Mouse (Mus musculus) liver, embryonic 12.5 days (tissue): ENCODE data around the gene B3gat1. TPM values are rescaled to one million over a fixed set of nuclear protein-coding genes. Genes with fewer than 3 reads are reported as not detected.

ENCODE experiments used
- ATAC-seq: fragments of 200-750 bp; cut with Nextera tagmentation; 2 replicates; pipeline ENCODE4 v1.8.0; 2017; ENCODE audit warnings: moderate number of reproducible peaks, mild to moderate bottlenecking, moderate library complexity
- H3K27ac ChIP-seq: fragments of 300-500 bp; sonication (generic); 2 replicates; pipeline ENCODE4 v1.5.1; 2016; ENCODE audit warnings: mild to moderate bottlenecking
- H3K27me3 ChIP-seq: fragments of 300-500 bp; sonication (generic); replicated peaks from 2 replicates; pipeline ENCODE4 v1.6.1; 2016; ENCODE audit warnings: mild to moderate bottlenecking, moderate library complexity
- H3K36me3 ChIP-seq: fragments of 300-500 bp; sonication (generic); 2 replicates; pipeline ENCODE4 v1.6.1; 2016; ENCODE audit warnings: mild to moderate bottlenecking, moderate library complexity
- H3K4me1 ChIP-seq: fragments of 300-500 bp; sonication (generic); 2 replicates; pipeline ENCODE4 v1.6.1; 2016
- H3K4me2 ChIP-seq: fragments of 300-500 bp; sonication (generic); 2 replicates; pipeline ENCODE4 v1.6.1; 2016; ENCODE audit warnings: mild to moderate bottlenecking, moderate library complexity
- H3K4me3 ChIP-seq: fragments of 300-500 bp; sonication (generic); 2 replicates; pipeline ENCODE4 v1.5.1; 2016; ENCODE audit warnings: mild to moderate bottlenecking, moderate library complexity
- H3K9ac ChIP-seq: fragments of 300-500 bp; sonication (generic); 2 replicates; pipeline ENCODE4 v1.6.1; 2016; ENCODE audit warnings: mild to moderate bottlenecking, moderate library complexity
- H3K9me3 ChIP-seq: fragments of 300-500 bp; sonication (generic); replicated peaks from 2 replicates; pipeline ENCODE4 v1.6.1; 2016; ENCODE audit warnings: mild to moderate bottlenecking, moderate library complexity
- WGBS: fragments of 180-500 bp; shearing (Covaris S2); methylation state at CpG from one replicate; pipeline ENCODE4 v1.1.7; 2016; ENCODE audit not compliant: insufficient replicate concordance; 5-methylcytosine and 5-hydroxymethylcytosine counted together
- polyA plus RNA-seq: library from polyadenylated mRNA; unstranded; fragments of >200 nt; fragmentation: Nextera tagmentation; extraction: Ambion mirVana; gene quantifications from 2 replicates; pipeline ENCODE4 v1.2.1, GENCODE M21; 2016

B3gat1 gene
- not detected in 2 replicates for polyA plus RNA-seq

GRCm38 (mm10) chr9:26733206-26733891, at the start of gene B3gat1:
Gene B3gat1 (plus strand): TSS chr9:26733728.
- no peak for ATAC-seq
- Histone ChIP-seq H3K27me3 (peaks cover 50% of the 10 kb centered on the region), H3K4me2 (peak within 1 kb of the TSS; percentile 51), H3K27ac (no peak within 1 kb of the TSS), H3K9ac (no peak within 1 kb of the TSS), H3K4me1 (no peaks in the 10 kb centered on the region), H3K4me3 (peak within 1 kb of the TSS; percentile 38), H3K36me3 (no peaks in the 10 kb centered on the region), H3K9me3 (no peaks in the 10 kb centered on the region)
- 3% methylated on average over 57 of the region's 65 CpGs for WGBS

DNA sequence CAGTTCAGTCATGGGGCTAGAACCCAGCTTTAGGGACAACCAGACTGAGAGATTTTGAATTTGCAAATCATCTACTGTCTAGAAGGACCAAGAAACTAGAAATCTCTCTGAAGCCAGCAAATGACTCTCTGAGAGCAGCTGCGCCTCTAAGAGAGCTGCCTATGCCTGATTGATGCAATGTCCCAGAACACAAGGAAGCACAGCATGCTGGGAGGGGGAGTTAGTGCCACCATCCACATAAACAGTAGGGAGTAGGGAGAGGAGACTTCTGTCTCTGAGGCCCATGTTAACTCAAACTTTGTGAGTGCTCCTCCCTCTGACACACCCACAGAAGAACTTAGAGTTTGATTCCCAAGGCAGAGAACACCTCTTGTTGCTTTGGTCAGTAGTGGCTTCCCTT, 44.4 kb upstream of the B3gat1 start:
- Histone ChIP-seq H3K27me3 (no peaks in the 10 kb centered on the region), H3K4me2 (no peak overlapping the region), H3K27ac (no peak overlapping the region), H3K9ac (no peak overlapping the region), H3K9me3 (no peaks in the 10 kb centered on the region), H3K4me3 (no peak overlapping the region), H3K36me3 (no peaks in the 10 kb centered on the region), H3K4me1 (no peaks in the 10 kb centered on the region)
- 33% methylated on average over 1 of the region's 1 CpGs for WGBS
- ATAC-seq: no peak

- Histone ChIP-seq H3K9me3 (no peaks in the 10 kb centered on the region), H3K4me1 (no peaks in the 10 kb centered on the region), H3K4me3 (no peak overlapping the region), H3K4me2 (no peak overlapping the region), H3K36me3 (no peaks in the 10 kb centered on the region), H3K27me3 (no peaks in the 10 kb centered on the region), H3K27ac (no peak overlapping the region), H3K9ac (no peak overlapping the region)
- no peak for ATAC-seq
- WGBS: 47% methylated on average over 7 of the region's 7 CpGs
These were observed 43.4 kb upstream of the B3gat1 start for GRCm38 (mm10) chr9:26689956-26690698.

DNA sequence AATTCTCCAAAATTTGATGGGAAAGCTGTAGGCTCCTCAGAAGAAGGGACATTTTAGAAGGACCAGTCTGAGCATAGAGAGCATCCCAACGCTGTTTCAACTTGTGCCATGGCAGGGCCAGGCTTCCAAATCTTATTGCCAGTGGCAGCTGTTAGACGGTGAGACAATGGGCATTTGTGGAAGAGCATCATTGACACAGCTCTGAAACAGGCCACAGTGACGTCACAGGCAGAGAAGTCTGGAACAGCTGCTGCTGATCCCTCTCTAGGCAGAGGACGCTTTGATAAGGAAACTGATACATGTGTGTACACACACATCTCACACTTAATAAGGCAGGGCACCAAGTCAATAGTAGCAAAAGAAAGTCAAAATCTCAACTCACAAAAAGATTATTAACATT, 40.9 kb upstream of the B3gat1 start:
- Histone ChIP-seq H3K36me3 (no peaks in the 10 kb centered on the region), H3K4me3 (no peak overlapping the region), H3K9me3 (no peaks in the 10 kb centered on the region), H3K9ac (no peak overlapping the region), H3K4me1 (no peaks in the 10 kb centered on the region), H3K27me3 (no peaks in the 10 kb centered on the region), H3K4me2 (no peak overlapping the region), H3K27ac (no peak overlapping the region)
- no peak for ATAC-seq
- WGBS: 61% methylated on average over 4 of the region's 4 CpGs

- Histone ChIP-seq H3K27ac (no peak overlapping the region), H3K27me3 (no peaks in the 10 kb centered on the region), H3K4me3 (no peak overlapping the region), H3K4me1 (no peaks in the 10 kb centered on the region), H3K9ac (no peak overlapping the region), H3K4me2 (no peak overlapping the region), H3K9me3 (no peaks in the 10 kb centered on the region), H3K36me3 (no peaks in the 10 kb centered on the region)
- no peak for ATAC-seq
- WGBS: 63% methylated on average over 3 of the region's 3 CpGs
These were observed 38.9 kb upstream of the B3gat1 start for GRCm38 (mm10) chr9:26694656-26695055.

- no peaks in the 10 kb centered on the region for H3K4me1 ChIP-seq
- H3K36me3 ChIP-seq: no peaks in the 10 kb centered on the region
- no peak for ATAC-seq
- no peak overlapping the region for H3K27ac ChIP-seq
- WGBS: 64% methylated on average over 5 of the region's 5 CpGs
- no peak overlapping the region for H3K4me3 ChIP-seq
- no peaks in the 10 kb centered on the region for H3K27me3 ChIP-seq
- H3K9me3 ChIP-seq: no peaks in the 10 kb centered on the region
- no peak overlapping the region for H3K4me2 ChIP-seq
- H3K9ac ChIP-seq: no peak overlapping the region
These were observed 38.4 kb upstream of the B3gat1 start for GRCm38 (mm10) chr9:26695178-26695577.

DNA sequence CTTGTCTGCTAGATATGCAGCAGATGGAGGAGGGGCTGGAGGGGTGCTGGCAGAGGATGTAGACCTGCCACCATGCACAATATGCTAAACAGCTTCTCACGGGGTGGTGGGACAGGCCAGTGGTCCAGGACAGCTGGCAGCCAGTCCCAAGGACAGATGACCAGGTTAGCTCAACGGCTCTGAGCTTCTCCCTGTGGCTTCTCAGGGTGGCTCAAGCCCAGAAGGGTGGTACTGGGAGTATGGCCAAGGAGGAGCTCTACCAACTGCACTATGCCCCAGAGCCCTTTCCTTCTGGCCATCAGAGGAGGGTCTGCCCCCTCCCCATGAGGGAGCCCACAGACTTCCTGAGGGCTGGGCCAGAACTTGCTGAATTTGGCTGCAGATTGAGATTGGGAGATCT, 35.2 kb upstream of the B3gat1 start:
- H3K4me3 ChIP-seq: no peak overlapping the region
- H3K4me1 ChIP-seq: no peaks in the 10 kb centered on the region
- 47% methylated on average over 2 of the region's 2 CpGs for WGBS
- no peaks in the 10 kb centered on the region for H3K27me3 ChIP-seq
- no peak overlapping the region for H3K27ac ChIP-seq
- ATAC-seq: no peak
- H3K9ac ChIP-seq: no peak overlapping the region
- H3K4me2 ChIP-seq: no peak overlapping the region
- H3K36me3 ChIP-seq: no peaks in the 10 kb centered on the region
- no peaks in the 10 kb centered on the region for H3K9me3 ChIP-seq

GRCm38 (mm10) chr9:26700329-26700728, 33.2 kb upstream of the B3gat1 start:
- no peak for ATAC-seq
- Histone ChIP-seq H3K4me3 (no peak overlapping the region), H3K4me2 (no peak overlapping the region), H3K36me3 (no peaks in the 10 kb centered on the region), H3K27ac (no peak overlapping the region), H3K9me3 (no peaks in the 10 kb centered on the region), H3K27me3 (no peaks in the 10 kb centered on the region), H3K4me1 (no peaks in the 10 kb centered on the region), H3K9ac (no peak overlapping the region)
- WGBS: 60% methylated on average over 2 of the region's 2 CpGs

GRCm38 (mm10) chr9:26718388-26718787, 15.1 kb upstream of the B3gat1 start:
- no peak overlapping the region for H3K9ac ChIP-seq
- H3K27me3 ChIP-seq: no peaks in the 10 kb centered on the region
- no peak overlapping the region for H3K27ac ChIP-seq
- no peak for ATAC-seq
- 44% methylated on average over 3 of the region's 3 CpGs for WGBS
- no peak overlapping the region for H3K4me2 ChIP-seq
- no peaks in the 10 kb centered on the region for H3K4me1 ChIP-seq
- H3K4me3 ChIP-seq: no peak overlapping the region
- no peaks in the 10 kb centered on the region for H3K36me3 ChIP-seq
- no peaks in the 10 kb centered on the region for H3K9me3 ChIP-seq

DNA sequence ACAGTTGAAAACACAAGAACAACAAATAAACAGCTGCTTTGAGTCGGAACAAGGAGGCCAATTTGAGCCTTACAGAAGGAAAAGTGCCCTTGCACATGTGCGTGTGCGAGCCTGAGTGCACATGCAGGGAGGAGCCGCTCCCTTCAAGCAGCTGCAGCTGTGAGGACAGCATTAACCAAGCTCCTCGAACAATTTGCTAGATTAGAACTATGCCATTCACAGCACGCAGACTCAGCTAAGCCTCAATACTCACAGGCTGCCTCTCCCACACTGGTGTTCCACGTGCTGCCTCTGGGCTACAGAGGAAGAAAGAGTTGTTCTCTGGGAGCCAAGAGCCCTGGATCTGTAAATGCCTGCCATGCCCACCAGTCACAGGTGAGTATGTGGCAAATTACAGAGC, 11.8 kb upstream of the B3gat1 start:
- H3K9ac ChIP-seq: no peak overlapping the region
- H3K27ac ChIP-seq: no peak overlapping the region
- no peak overlapping the region for H3K4me3 ChIP-seq
- ATAC-seq: no peak
- H3K36me3 ChIP-seq: no peaks in the 10 kb centered on the region
- no peaks in the 10 kb centered on the region for H3K27me3 ChIP-seq
- H3K4me2 ChIP-seq: no peak overlapping the region
- 66% methylated on average over 7 of the region's 7 CpGs for WGBS
- no peaks in the 10 kb centered on the region for H3K9me3 ChIP-seq
- no peaks in the 10 kb centered on the region for H3K4me1 ChIP-seq

GRCm38 (mm10) chr9:26725709-26726108, 7.8 kb upstream of the B3gat1 start:
- H3K4me2 ChIP-seq: no peak overlapping the region

GRCm38 (mm10) chr9:26727445-26727844, 6.1 kb upstream of the B3gat1 start:
- Histone ChIP-seq H3K9me3 (no peaks in the 10 kb centered on the region), H3K4me3 (no peak overlapping the region), H3K27me3 (peaks cover 10% of the 10 kb centered on the region), H3K9ac (no peak overlapping the region), H3K27ac (no peak overlapping the region), H3K36me3 (no peaks in the 10 kb centered on the region), H3K4me1 (no peaks in the 10 kb centered on the region), H3K4me2 (no peak overlapping the region)
- ATAC-seq: no peak
- WGBS: 53% methylated on average over 2 of the region's 2 CpGs

More at GRCm38 (mm10) chr9:26725709-26726108, 7.8 kb upstream of the B3gat1 start:
- H3K9ac ChIP-seq: no peak overlapping the region
- WGBS: 62% methylated on average over 3 of the region's 3 CpGs
- H3K4me1 ChIP-seq: no peaks in the 10 kb centered on the region
- H3K36me3 ChIP-seq: no peaks in the 10 kb centered on the region
- H3K4me3 ChIP-seq: no peak overlapping the region
- no peak overlapping the region for H3K27ac ChIP-seq
- H3K27me3 ChIP-seq: no peaks in the 10 kb centered on the region
- no peak for ATAC-seq
- no peaks in the 10 kb centered on the region for H3K9me3 ChIP-seq
